Mouse (Mus musculus): ENCODE measurements around the gene Farsb. TPM values are rescaled to one million over a fixed set of nuclear protein-coding genes. Genes with fewer than 3 reads are reported as not detected.

The Farsb gene
- polyA plus RNA-seq, 1 experiment: 13.6 TPM

DNA sequence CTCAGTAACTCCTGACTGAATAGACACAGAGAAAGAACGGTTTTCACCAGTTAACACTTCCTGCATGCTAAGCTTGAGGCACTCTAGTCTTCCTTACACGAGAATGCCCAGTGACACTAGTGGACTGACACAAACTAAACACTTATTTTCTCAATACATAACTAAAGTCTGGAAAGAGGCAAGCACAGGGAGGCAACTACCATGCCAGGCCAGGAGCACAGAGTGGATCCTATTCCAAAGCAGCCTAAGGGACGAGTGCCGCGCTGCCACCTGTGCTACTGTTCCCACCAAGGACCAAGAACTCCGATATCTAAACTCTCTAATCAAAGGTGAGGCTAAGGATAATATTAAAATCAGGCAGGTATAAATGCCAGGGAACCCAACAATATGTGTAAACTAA lies 42.0 kb downstream of the Farsb start:
- TF ChIP-seq POLR2A (IDR thresholded peaks at IDR 0.05; ENCODE audit: borderline replicate concordance, extremely low read depth, low read depth, low read length) (no peak), CTCF (IDR thresholded peaks at IDR 0.05; ENCODE audit: insufficient read depth, low read length) (no peak)
- Histone ChIP-seq H3K4me1 (ENCODE audit: control insufficient read depth, insufficient read depth, low read length) (no peaks in the 10 kb centered on the region; the same call in 1 of the 2 replicates), H3K4me3 (replicated peaks; ENCODE audit: extremely low read depth, low read depth, low read length) (no peak overlapping the region)
- DNase-seq: no peak
- 91% methylated on average over 6 of the region's 6 CpGs for WGBS

- Histone ChIP-seq H3K4me3 (replicated peaks; ENCODE audit: extremely low read depth, low read depth, low read length) (no peak overlapping the region), H3K4me1 (ENCODE audit: control insufficient read depth, insufficient read depth, low read length) (no peaks in the 10 kb centered on the region; the same call in 1 of the 2 replicates)
- TF ChIP-seq CTCF (IDR thresholded peaks at IDR 0.05; ENCODE audit: insufficient read depth, low read length): no peak
- 85% methylated on average over 8 of the region's 8 CpGs for WGBS
- DNase-seq: no peak
Observed at GRCm38 (mm10) chr1:78446232-78446631, 42.5 kb downstream of the Farsb start.

DNA sequence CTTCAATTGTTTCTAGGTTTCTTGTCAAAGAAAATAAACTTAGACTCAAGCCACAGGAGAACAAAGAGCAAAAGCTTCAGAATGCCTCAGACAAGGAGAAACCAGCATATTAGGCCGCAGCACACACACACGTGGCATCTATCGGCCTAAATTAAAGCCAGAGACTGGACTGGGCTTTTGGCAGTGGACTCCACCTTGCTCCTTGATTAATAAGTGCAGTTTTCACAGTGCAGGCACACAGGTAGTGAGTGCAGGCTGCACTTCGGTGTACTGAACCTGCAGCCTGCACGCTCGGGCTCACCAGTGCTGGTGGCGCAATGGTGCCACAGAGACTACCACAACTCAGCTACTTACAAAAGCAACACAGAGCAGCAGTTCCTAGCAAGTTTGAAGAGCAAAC lies 45.6 kb downstream of the Farsb start:
- 94% methylated on average over 7 of the region's 7 CpGs for WGBS
- no peaks in the 10 kb centered on the region for H3K4me1 ChIP-seq (ENCODE audit: control insufficient read depth, insufficient read depth, low read length)
- TF ChIP-seq POLR2A (IDR thresholded peaks at IDR 0.05; ENCODE audit: borderline replicate concordance, extremely low read depth, low read depth, low read length) (no peak), CTCF (IDR thresholded peaks at IDR 0.05; ENCODE audit: insufficient read depth, low read length) (no peak)
- no peak for DNase-seq
- H3K4me3 ChIP-seq (replicated peaks; ENCODE audit: extremely low read depth, low read depth, low read length): no peak overlapping the region

GRCm38 (mm10) chr1:78440716-78441115 lies 48.0 kb downstream of the Farsb start:
- DNase-seq: no peak
- 93% methylated on average over 8 of the region's 8 CpGs for WGBS
- no peak overlapping the region for H3K4me3 ChIP-seq (replicated peaks; ENCODE audit: extremely low read depth, low read depth, low read length)
- TF ChIP-seq POLR2A (IDR thresholded peaks at IDR 0.05; ENCODE audit: borderline replicate concordance, extremely low read depth, low read depth, low read length) (no peak), CTCF (IDR thresholded peaks at IDR 0.05; ENCODE audit: insufficient read depth, low read length) (no peak)
- no peaks in the 10 kb centered on the region; the same call in 1 of the 2 replicates for H3K4me1 ChIP-seq (ENCODE audit: control insufficient read depth, insufficient read depth, low read length)

DNA sequence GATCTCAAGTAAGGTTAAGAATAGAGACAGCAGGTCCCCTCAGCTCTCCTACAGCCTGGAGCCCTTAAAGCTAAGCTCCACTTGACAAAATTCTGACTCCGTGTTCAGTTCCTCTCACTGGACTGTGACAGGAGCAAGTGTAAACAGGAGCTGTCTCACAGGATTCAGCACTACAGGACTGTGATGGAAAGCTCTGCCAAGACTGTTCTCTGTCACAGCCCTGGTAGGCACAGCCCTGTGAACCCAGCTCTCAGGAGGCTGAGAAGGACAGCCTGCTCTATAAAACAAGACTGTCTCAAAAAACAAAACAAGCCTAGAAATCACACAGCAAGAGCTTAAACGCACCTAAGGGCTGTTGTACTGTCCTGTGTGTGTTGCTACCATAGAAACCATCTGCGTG lies 51.5 kb downstream of the Farsb start:
- WGBS: 61% methylated on average over 3 of the region's 3 CpGs
- no peak for DNase-seq
- Histone ChIP-seq H3K4me3 (replicated peaks; ENCODE audit: extremely low read depth, low read depth, low read length) (no peak overlapping the region), H3K4me1 (ENCODE audit: control insufficient read depth, insufficient read depth, low read length) (no peaks in the 10 kb centered on the region; the same call in 1 of the 2 replicates)
- TF ChIP-seq CTCF (IDR thresholded peaks at IDR 0.05; ENCODE audit: insufficient read depth, low read length) (no peak), POLR2A (IDR thresholded peaks at IDR 0.05; ENCODE audit: borderline replicate concordance, extremely low read depth, low read depth, low read length) (no peak)

DNA sequence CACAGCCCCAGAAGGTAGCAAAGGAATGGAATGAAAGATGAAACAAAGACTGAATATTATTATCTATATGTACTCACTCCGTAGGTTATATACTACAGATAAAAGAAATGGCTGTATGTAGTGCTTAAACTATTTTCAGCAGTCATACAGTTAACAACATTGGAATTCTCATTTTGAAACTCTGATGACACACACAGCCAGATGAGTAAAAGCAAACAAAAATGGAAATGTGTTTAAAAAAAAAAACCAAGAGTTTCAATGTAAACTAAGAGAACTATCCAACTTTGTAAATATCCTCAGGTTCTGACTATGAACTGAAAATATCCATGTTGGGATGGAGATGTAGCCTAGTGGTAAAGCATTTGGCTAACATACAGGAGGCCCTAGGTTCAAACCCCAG lies 52.3 kb downstream of the Farsb start:
- H3K4me1 ChIP-seq (ENCODE audit: control insufficient read depth, insufficient read depth, low read length): no peaks in the 10 kb centered on the region; the same call in 1 of the 2 replicates
- WGBS: 92% methylated on average over 1 of the region's 1 CpGs
- DNase-seq: no peak
- TF ChIP-seq POLR2A (IDR thresholded peaks at IDR 0.05; ENCODE audit: borderline replicate concordance, extremely low read depth, low read depth, low read length) (no peak), CTCF (IDR thresholded peaks at IDR 0.05; ENCODE audit: insufficient read depth, low read length) (no peak)
- H3K4me3 ChIP-seq (replicated peaks; ENCODE audit: extremely low read depth, low read depth, low read length): no peak overlapping the region

- 44% methylated on average over 2 of the region's 2 CpGs for whole genome bisulfite sequencing
- no peak for TF ChIP-seq POLR2A (IDR thresholded peaks at IDR 0.05; ENCODE audit: borderline replicate concordance, extremely low read depth, low read depth, low read length)
- no peak for TF ChIP-seq CTCF (IDR thresholded peaks at IDR 0.05; ENCODE audit: insufficient read depth, low read length)
- DNase-seq: no peak
- no peak overlapping the region for H3K4me3 ChIP-seq (replicated peaks; ENCODE audit: extremely low read depth, low read depth, low read length)
- no peaks in the 10 kb centered on the region; the same call in 1 of the 2 replicates for H3K4me1 ChIP-seq (ENCODE audit: control insufficient read depth, insufficient read depth, low read length)
Observed at GRCm38 (mm10) chr1:78435967-78436366, 52.7 kb downstream of the Farsb start.

- 95% methylated on average over 9 of the region's 9 CpGs for WGBS
- TF ChIP-seq CTCF (IDR thresholded peaks at IDR 0.05; ENCODE audit: insufficient read depth, low read length): no peak
- no peak for TF ChIP-seq POLR2A (IDR thresholded peaks at IDR 0.05; ENCODE audit: borderline replicate concordance, extremely low read depth, low read depth, low read length)
Observed at GRCm38 (mm10) chr1:78433472-78433871, 55.2 kb downstream of the Farsb start.

GRCm38 (mm10) chr1:78428851-78429250 lies 59.8 kb downstream of the Farsb start:
- H3K4me1 ChIP-seq (ENCODE audit: control insufficient read depth, insufficient read depth, low read length): no peaks in the 10 kb centered on the region; the same call in 1 of the 2 replicates
- no peak for DNase-seq
- TF ChIP-seq CTCF (IDR thresholded peaks at IDR 0.05; ENCODE audit: insufficient read depth, low read length) (no peak), POLR2A (IDR thresholded peaks at IDR 0.05; ENCODE audit: borderline replicate concordance, extremely low read depth, low read depth, low read length) (no peak)
- 90% methylated on average over 11 of the region's 11 CpGs for WGBS
- H3K4me3 ChIP-seq (replicated peaks; ENCODE audit: extremely low read depth, low read depth, low read length): no peak overlapping the region

More at GRCm38 (mm10) chr1:78433472-78433871, 55.2 kb downstream of the Farsb start:
- Histone ChIP-seq H3K4me3 (replicated peaks; ENCODE audit: extremely low read depth, low read depth, low read length) (no peak overlapping the region), H3K4me1 (ENCODE audit: control insufficient read depth, insufficient read depth, low read length) (no peaks in the 10 kb centered on the region; the same call in 1 of the 2 replicates)
- no peak for DNase-seq

DNA sequence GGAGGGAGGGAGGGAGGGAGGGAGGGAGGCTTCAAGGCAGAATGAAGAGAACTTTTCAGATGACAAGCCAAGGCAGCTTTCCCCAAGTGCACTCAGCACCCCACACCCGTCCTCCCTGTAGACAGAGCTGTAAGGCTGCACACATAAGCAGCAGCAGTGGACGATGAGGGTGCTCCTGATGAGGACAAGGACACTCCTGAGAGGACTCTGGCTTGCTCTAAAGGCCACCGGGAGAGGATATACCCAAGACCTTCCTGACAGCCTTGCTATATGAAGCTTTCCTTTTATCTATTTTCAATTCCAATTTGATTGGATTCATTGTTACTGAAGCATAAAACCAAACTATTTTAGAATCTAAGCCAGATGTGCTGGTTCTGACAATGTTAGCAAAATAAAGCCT lies 61.9 kb downstream of the Farsb start:
- WGBS: 49% methylated on average over 3 of the region's 3 CpGs
- no peak for TF ChIP-seq CTCF (IDR thresholded peaks at IDR 0.05; ENCODE audit: insufficient read depth, low read length)
- no peak for TF ChIP-seq POLR2A (IDR thresholded peaks at IDR 0.05; ENCODE audit: borderline replicate concordance, extremely low read depth, low read depth, low read length)
- H3K4me1 ChIP-seq (ENCODE audit: control insufficient read depth, insufficient read depth, low read length): peaks cover 2% of the 10 kb centered on the region; the same call in 1 of the 2 replicates

More for the DNA sequence above, 61.9 kb downstream of the Farsb start:
- H3K4me3 ChIP-seq (replicated peaks; ENCODE audit: extremely low read depth, low read depth, low read length): no peak overlapping the region
- no peak for DNase-seq

Data from lung, adult 2 months (tissue).